Mouse (Mus musculus) CH12.LX (cell line): ENCODE data around the gene Trio. TPM values are rescaled to one million over a fixed set of nuclear protein-coding genes. Genes with fewer than 3 reads are reported as not detected.

Experiments used
- DNase-seq: peaks from one replicate; pipeline ENCODE4 v3.0.0-alpha.2; 2013; ENCODE audit errors: extremely low read depth
- H3K27ac ChIP-seq: 2 replicates; pipeline ENCODE4 v1.5.1; 2012; ENCODE audit warnings: low read depth, mild to moderate bottlenecking, control low read depth, moderate library complexity; ENCODE audit not compliant: insufficient read depth
- H3K27me3 ChIP-seq: replicated peaks from 2 replicates; pipeline ENCODE3; 2012; ENCODE audit warnings: inconsistent platforms
- H3K36me3 ChIP-seq, 2 experiments: replicated peaks in 1 of 2; 2 replicates each; pipeline versions ENCODE3 to v1.6.1; 2012; ENCODE audit warnings: inconsistent platforms in 1 of 2, low read length in 1 of 2, mild to moderate bottlenecking in 1 of 2, mixed read lengths in 1 of 2, moderate library complexity in 1 of 2; ENCODE audit not compliant: control insufficient read depth in 1 of 2, insufficient read depth in 1 of 2
- H3K4me1 ChIP-seq, 2 experiments: 2 replicates each; pipeline ENCODE4 v1.6.1; 2012; ENCODE audit warnings: inconsistent platforms in 1 of 2, moderate library complexity in 1 of 2; ENCODE audit not compliant: insufficient read depth in 2 of 2, control insufficient read depth in 1 of 2
- H3K4me2 ChIP-seq: 2 replicates; pipeline ENCODE4 v1.6.1; 2012; ENCODE audit warnings: low read depth, mild to moderate bottlenecking, control low read depth; ENCODE audit not compliant: poor library complexity, insufficient read depth, severe bottlenecking
- H3K4me3 ChIP-seq, 3 experiments: fragments of 150-350 bp in 1 of 3; sonication (generic) in 1 of 3; replicated peaks in 1 of 3; 2 replicates each; pipeline versions ENCODE3 to v1.5.1; 2011 to 2012; ENCODE audit warnings: low read depth in 2 of 3, low read length in 2 of 3, mild to moderate bottlenecking in 2 of 3, moderate library complexity in 2 of 3, control low read depth in 1 of 3, improper control_type of control experiment in 1 of 3, inconsistent platforms in 1 of 3, mixed read lengths in 1 of 3; ENCODE audit not compliant: poor library complexity in 1 of 3
- H3K79me2 ChIP-seq: replicated peaks from 2 replicates; pipeline ENCODE4 v1.6.1; 2012; ENCODE audit warnings: mild to moderate bottlenecking, moderate library complexity; ENCODE audit not compliant: control insufficient read depth, poor library complexity, insufficient read depth, severe bottlenecking; ENCODE audit errors: extremely low read depth
- H3K9ac ChIP-seq: 2 replicates; pipeline ENCODE4 v1.6.1; 2012; ENCODE audit warnings: low read depth, mild to moderate bottlenecking, control low read depth, moderate library complexity; ENCODE audit not compliant: insufficient read depth
- H3K9me3 ChIP-seq: replicated peaks from 2 replicates; pipeline ENCODE3; 2012; ENCODE audit warnings: low read length, inconsistent platforms, mixed read lengths
- CHD1 ChIP-seq: IDR thresholded peaks from 2 replicates; pipeline ENCODE4 v1.6.1; 2012; ENCODE audit warnings: low read depth, low read length, improper control_type of control experiment, inconsistent platforms
- ELF1 ChIP-seq: IDR thresholded peaks from 2 replicates; pipeline ENCODE4 v1.6.1; 2014; ENCODE audit warnings: low read depth, mild to moderate bottlenecking, inconsistent platforms, low read length, improper control_type of control experiment
- ETS1 ChIP-seq: conservative IDR thresholded peaks from 2 replicates; pipeline ENCODE4 v1.6.1; 2012; ENCODE audit warnings: low read depth, mild to moderate bottlenecking, inconsistent platforms, low read length, improper control_type of control experiment, moderate library complexity
- GABPA ChIP-seq: IDR thresholded peaks from 2 replicates; pipeline ENCODE4 v1.6.1; 2012; ENCODE audit warnings: low read depth, low read length, improper control_type of control experiment, inconsistent platforms; ENCODE audit not compliant: insufficient replicate concordance
- HCFC1 ChIP-seq: IDR thresholded peaks from 2 replicates; pipeline ENCODE4 v1.6.1; 2012; ENCODE audit warnings: low read depth, mild to moderate bottlenecking, inconsistent platforms, low read length, improper control_type of control experiment
- IRF4 ChIP-seq: IDR thresholded peaks from 2 replicates; pipeline ENCODE4 v1.6.1; 2014; ENCODE audit warnings: low read depth, mild to moderate bottlenecking, inconsistent platforms, low read length, improper control_type of control experiment
- JUN ChIP-seq: IDR thresholded peaks from 2 replicates; pipeline ENCODE4 v1.6.1; 2011; ENCODE audit warnings: low read depth, mild to moderate bottlenecking, low read length, improper control_type of control experiment, moderate library complexity; ENCODE audit not compliant: insufficient read depth
- JUND ChIP-seq: conservative IDR thresholded peaks from 2 replicates; pipeline ENCODE4 v1.6.1; 2011; ENCODE audit warnings: low read depth, low read length, improper control_type of control experiment
- KAT2A ChIP-seq: IDR thresholded peaks from 2 replicates; pipeline ENCODE4 v1.6.1; 2012; ENCODE audit warnings: low read length, improper control_type of control experiment, inconsistent platforms; ENCODE audit not compliant: insufficient replicate concordance
- MAFK ChIP-seq: IDR thresholded peaks from 2 replicates; pipeline ENCODE4 v1.6.1; 2011; ENCODE audit warnings: low read length, improper control_type of control experiment; ENCODE audit not compliant: insufficient replicate concordance
- MAX ChIP-seq: IDR thresholded peaks from 2 replicates; pipeline ENCODE4 v1.6.1; 2011; ENCODE audit warnings: low read length, improper control_type of control experiment
- MAZ ChIP-seq: IDR thresholded peaks from 2 replicates; pipeline ENCODE4 v1.6.1; 2012; ENCODE audit warnings: low read depth, mild to moderate bottlenecking, inconsistent platforms, low read length, improper control_type of control experiment, moderate library complexity
- MXI1 ChIP-seq: IDR thresholded peaks from 2 replicates; pipeline ENCODE4 v1.6.1; 2011; ENCODE audit warnings: mild to moderate bottlenecking, low read depth, low read length, improper control_type of control experiment
- NRF1 ChIP-seq: IDR thresholded peaks from 2 replicates; pipeline ENCODE4 v1.6.1; 2014; ENCODE audit warnings: low read depth, mild to moderate bottlenecking, inconsistent platforms, low read length, improper control_type of control experiment, moderate library complexity
- PAX5 ChIP-seq: IDR thresholded peaks from 2 replicates; pipeline ENCODE4 v1.6.1; 2012; ENCODE audit warnings: low read length, inconsistent platforms, mixed read lengths
- POLR2AphosphoS2 ChIP-seq: IDR thresholded peaks from 2 replicates; pipeline ENCODE4 v1.6.1; 2011; ENCODE audit warnings: low read depth, low read length, improper control_type of control experiment
- RAD21 ChIP-seq: IDR thresholded peaks from 2 replicates; pipeline ENCODE4 v1.6.1; 2011; ENCODE audit warnings: low read depth, mild to moderate bottlenecking, low read length, improper control_type of control experiment, moderate library complexity
- SMC3 ChIP-seq: IDR thresholded peaks from 2 replicates; pipeline ENCODE4 v1.6.1; 2011; ENCODE audit warnings: low read depth, low read length, improper control_type of control experiment
- TBP ChIP-seq: conservative IDR thresholded peaks from 2 replicates; pipeline ENCODE4 v1.6.1; 2011; ENCODE audit warnings: low read depth, low read length, improper control_type of control experiment
- TCF12 ChIP-seq: IDR thresholded peaks from 2 replicates; pipeline ENCODE4 v1.6.1; 2014; ENCODE audit warnings: low read depth, mild to moderate bottlenecking, inconsistent platforms, low read length, improper control_type of control experiment
- UBTF ChIP-seq: IDR thresholded peaks from 2 replicates; pipeline ENCODE4 v1.6.1; 2012; ENCODE audit warnings: low read depth, mild to moderate bottlenecking, inconsistent platforms, low read length, improper control_type of control experiment, moderate library complexity
- USF1 ChIP-seq: IDR thresholded peaks from 2 replicates; pipeline ENCODE4 v1.6.1; 2014; ENCODE audit warnings: low read depth, mild to moderate bottlenecking, inconsistent platforms, low read length, improper control_type of control experiment
- USF2 ChIP-seq: conservative IDR thresholded peaks from 2 replicates; pipeline ENCODE4 v1.6.1; 2011; ENCODE audit warnings: low read depth, low read length, improper control_type of control experiment
- ZC3H11A ChIP-seq: IDR thresholded peaks from 2 replicates; pipeline ENCODE4 v1.6.1; 2012; ENCODE audit warnings: low read depth, mild to moderate bottlenecking, inconsistent platforms, low read length, improper control_type of control experiment
- ZKSCAN1 ChIP-seq: IDR thresholded peaks from 2 replicates; pipeline ENCODE4 v1.6.1; 2012; ENCODE audit warnings: low read depth, inconsistent platforms, low read length, improper control_type of control experiment, borderline replicate concordance
- ZMIZ1 ChIP-seq: IDR thresholded peaks from 2 replicates; pipeline ENCODE4 v1.6.1; 2012; ENCODE audit warnings: low read depth, mild to moderate bottlenecking, inconsistent platforms, low read length, improper control_type of control experiment
- ZNF384 ChIP-seq: IDR thresholded peaks from 2 replicates; pipeline ENCODE4 v1.6.1; 2012; ENCODE audit warnings: low read depth, low read length, improper control_type of control experiment, inconsistent platforms
- dilution Hi-C: fragments of 300-500 bp; cut with MboI; formaldehyde crosslinking; loops from 2 replicates; pipeline ENCODE4 v1.14.3; 2020; ENCODE audit warnings: low sequenced_read_pairs; ENCODE audit not compliant: extremely low pct_unique_long_range_greater_than_20kb, extremely low pct_ligation_motif_present
- in situ Hi-C: fragments of 300-500 bp; cut with MboI; formaldehyde crosslinking; loops from 3 replicates; pipeline ENCODE4 v1.14.3; 2019; ENCODE audit warnings: low sequenced_read_pairs, low pct_ligation_motif_present, low pct_unique_long_range_greater_than_20kb, mixed read lengths
- polyA plus RNA-seq: library from polyadenylated mRNA; unstranded; fragments of >175 nt; gene quantifications from 2 replicates; pipeline ENCODE4 v1.2.1, GENCODE M21; 2012; ENCODE audit warnings: low read depth; ENCODE audit not compliant: insufficient read length
- total RNA-seq, 2 experiments: library from RNA; depleted of rRNA; stranded (reverse); fragments of 300-350 nt in 1 of 2; fragments of >200 nt in 1 of 2; gene quantifications; 2 replicates each; pipeline ENCODE4 v1.2.3; 2012 to 2014

The Trio gene
- total and polyA plus RNA-seq, 3 experiments: 3.9 to 17.5 (median 4.3) TPM

GRCm38 (mm10) chr15:27941441-27941840 is 84.2 kb downstream of the Trio start:
- Histone ChIP-seq H3K4me1 (peaks cover 2 to 6% of the 10 kb centered on the region in 2 experiments; a peak in 2 of 4 replicates), H3K9ac (no peak overlapping the region), H3K4me2 (no peak overlapping the region), H3K27me3 (no peaks in the 10 kb centered on the region), H3K4me3 (no peak overlapping the region), H3K79me2 (no peaks in the 10 kb centered on the region), H3K36me3 (no peaks in the 10 kb centered on the region), H3K27ac (no peak overlapping the region)
- in situ Hi-C loops (no loop called here), dilution Hi-C loops (no loop called here)
- DNase-seq: no peak
- TF ChIP-seq ELF1 (no peak), ZC3H11A (no peak), RAD21 (no peak), POLR2AphosphoS2 (no peak), PAX5 (no peak), UBTF (no peak), ZNF384 (no peak), ETS1 (no peak), MAZ (no peak), MAX (no peak), IRF4 (no peak), TBP (no peak), KAT2A (no peak), GABPA (no peak), TCF12 (no peak), ZKSCAN1 (no peak), HCFC1 (no peak), MAFK (no peak), MXI1 (no peak), JUND (no peak)
- TF ChIP-seq, all 38 proteins: peak for 0
- H3K9me3 ChIP-seq: no peaks in the 10 kb centered on the region

GRCm38 (mm10) chr15:27941020-27941419 is 84.6 kb downstream of the Trio start:
- Histone ChIP-seq H3K9me3 (no peaks in the 10 kb centered on the region), H3K27me3 (no peaks in the 10 kb centered on the region), H3K4me3 (no peak overlapping the region), H3K27ac (no peak overlapping the region), H3K36me3 (no peaks in the 10 kb centered on the region), H3K79me2 (no peaks in the 10 kb centered on the region), H3K9ac (no peak overlapping the region)
- dilution Hi-C loops (no loop called here), in situ Hi-C loops (no loop called here)
- TF ChIP-seq JUN: no peak
- no peak for TF ChIP-seq NRF1
- no peak for TF ChIP-seq ZNF384
- no peak for TF ChIP-seq ZMIZ1
- no peak for TF ChIP-seq CHD1
- no peak for TF ChIP-seq POLR2AphosphoS2
- no peak for TF ChIP-seq USF2
- no peak for TF ChIP-seq SMC3
- no peak for TF ChIP-seq UBTF
- no peak for TF ChIP-seq MAX
- TF ChIP-seq ETS1: no peak
- TF ChIP-seq KAT2A: no peak
- no peak for TF ChIP-seq ELF1
- no peak for TF ChIP-seq MXI1
- no peak for TF ChIP-seq USF1
- TF ChIP-seq, all 38 proteins: peak for 0
- Histone ChIP-seq H3K4me2 (no peak overlapping the region), H3K4me1 (peaks cover 2 to 10% of the 10 kb centered on the region in 2 experiments; a peak in 3 of 4 replicates)
- no peak for DNase-seq
